Mouse (Mus musculus) layer of hippocampus, adult 2 months (tissue): ENCODE results near the gene Cstf1. TPM values are rescaled to one million over a fixed set of nuclear protein-coding genes. Genes with fewer than 3 reads are reported as not detected.

ENCODE experiments used
- DNase-seq, 2 experiments: peaks; one replicate each; pipeline ENCODE4 v3.0.0; 2022; ENCODE audit warnings: low spot score in 2 of 2
- H3K27ac ChIP-seq: fragments of 200-600 bp; 2 replicates; pipeline ENCODE4 v1.8.1; 2022
- H3K4me3 ChIP-seq: fragments of 200-600 bp; 2 replicates; pipeline ENCODE4 v1.8.1; 2022; ENCODE audit warnings: mild to moderate bottlenecking
- CTCF ChIP-seq: fragments of 200-600 bp; conservative IDR thresholded peaks from 2 replicates; pipeline ENCODE4 v1.8.1; 2022; ENCODE audit warnings: antibody characterized with exemption, mild to moderate bottlenecking, moderate library complexity
- total RNA-seq, 2 experiments: library from RNA; stranded (reverse); gene quantifications; 2 replicates each; pipeline ENCODE4 v1.2.3; 2021

Cstf1 gene
- total RNA-seq, 2 experiments from 2014 or later: 27.7 to 28.5 TPM

GRCm38 (mm10) chr2:172411091-172411490, 40.6 kb downstream of the Cstf1 start:
- H3K4me3 ChIP-seq: no peak overlapping the region
- TF ChIP-seq CTCF: no peak
- no peak overlapping the region for H3K27ac ChIP-seq
- DNase-seq: peak in 1 of 2 experiments; percentile 14

DNA sequence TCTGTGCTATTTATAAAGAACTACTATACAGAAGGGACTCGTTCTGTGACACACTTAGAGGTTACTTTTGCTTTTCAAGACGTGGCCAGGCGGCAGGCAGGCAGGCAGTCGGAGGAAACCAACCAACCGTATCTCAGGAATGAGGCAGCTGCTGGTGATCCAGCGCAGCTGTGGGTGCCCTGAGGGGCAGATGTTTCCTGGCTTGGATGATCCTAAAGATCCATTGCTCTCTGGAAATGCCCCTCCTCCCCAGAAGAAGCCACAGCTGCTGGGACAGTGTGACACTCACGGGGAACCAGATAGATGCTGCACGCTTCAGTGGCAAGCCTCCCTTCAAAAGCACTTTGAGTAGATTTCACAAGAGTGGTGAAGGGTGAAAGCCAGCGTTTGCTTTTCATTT, 42.0 kb downstream of the Cstf1 start:
- Histone ChIP-seq H3K27ac (no peak overlapping the region), H3K4me3 (no peak overlapping the region)
- TF ChIP-seq CTCF: no peak
- DNase-seq: no peak

DNA sequence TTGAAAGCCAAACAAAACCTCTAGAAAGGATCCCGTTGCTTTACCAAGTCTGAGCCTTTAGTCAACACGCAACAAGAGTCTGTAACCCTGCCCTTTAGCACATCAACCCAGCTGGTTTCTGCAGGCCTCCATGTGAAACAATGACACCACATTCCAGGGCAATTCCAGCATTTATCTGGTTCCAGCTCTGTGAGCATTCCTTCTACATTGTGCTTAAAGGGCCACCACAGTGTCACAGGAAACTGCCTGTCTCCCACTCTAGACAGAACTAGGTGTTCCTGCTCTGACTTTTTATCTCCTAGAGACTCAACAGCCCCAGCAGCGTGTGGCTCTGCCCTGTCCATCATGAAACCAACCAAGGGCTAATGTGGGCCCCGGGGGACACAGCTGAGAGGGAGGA, 42.8 kb downstream of the Cstf1 start:
- H3K27ac ChIP-seq: no peak overlapping the region
- no peak overlapping the region for H3K4me3 ChIP-seq
- DNase-seq: no peak
- TF ChIP-seq CTCF: no peak

GRCm38 (mm10) chr2:172413894-172414293, 43.4 kb downstream of the Cstf1 start:
- Histone ChIP-seq H3K4me3 (no peak overlapping the region), H3K27ac (no peak overlapping the region)
- no peak for TF ChIP-seq CTCF
- no peak for DNase-seq

GRCm38 (mm10) chr2:172416218-172416617, 45.7 kb downstream of the Cstf1 start:
- DNase-seq: no peak
- no peak overlapping the region for H3K27ac ChIP-seq

GRCm38 (mm10) chr2:172416876-172417275, 46.4 kb downstream of the Cstf1 start:
- DNase-seq: no peak
- H3K4me3 ChIP-seq: no peak overlapping the region
- no peak for TF ChIP-seq CTCF
- no peak overlapping the region for H3K27ac ChIP-seq

More at GRCm38 (mm10) chr2:172416218-172416617, 45.7 kb downstream of the Cstf1 start:
- no peak overlapping the region for H3K4me3 ChIP-seq
- TF ChIP-seq CTCF: no peak

- TF ChIP-seq CTCF: no peak
- Histone ChIP-seq H3K27ac (no peak overlapping the region), H3K4me3 (no peak overlapping the region)
- DNase-seq: no peak
Observed at GRCm38 (mm10) chr2:172418208-172418607, 47.7 kb downstream of the Cstf1 start.

DNA sequence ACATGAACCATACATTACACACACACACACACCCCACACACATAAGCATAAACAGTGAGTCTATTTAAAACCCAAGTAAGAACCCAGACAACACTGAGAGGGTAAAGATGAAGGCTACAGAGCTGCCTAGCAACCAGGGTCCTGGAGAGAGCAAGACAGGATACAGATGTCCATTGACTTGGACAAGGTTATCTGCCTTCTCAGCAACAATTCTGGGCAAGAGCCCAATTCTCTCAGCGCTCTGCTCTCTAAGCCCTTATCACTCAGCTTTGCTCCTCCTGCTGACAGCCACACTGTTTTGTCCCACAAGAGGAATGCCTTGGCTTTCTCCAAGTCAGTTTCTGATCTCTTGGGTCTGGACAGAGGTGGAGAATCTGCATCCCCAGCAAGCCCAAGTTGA, 60.1 kb downstream of the Cstf1 start:
- DNase-seq: no peak
- Histone ChIP-seq H3K27ac (no peak overlapping the region), H3K4me3 (no peak overlapping the region)
- TF ChIP-seq CTCF: no peak

Other genes starting within 250 kb of the Cstf1 start
- not detected for gene Mc3r, start 122.2 kb upstream of the Cstf1 start, total RNA-seq
- 10 to 100 TPM; 22.0 to 24.3 TPM for gene Fam210b, start 25.1 kb upstream of the Cstf1 start, total RNA-seq
- 1 to 10 TPM in 1 of 2 experiments, under 1 TPM in 1; 0.86 to 1.9 TPM for gene Aurka, start 146 bp upstream of the Cstf1 start, total RNA-seq
- gene Cass4, start 23.1 kb downstream of the Cstf1 start, total RNA-seq: under 1 TPM; 0.47 to 0.61 TPM
- 10 to 100 TPM; 66.5 to 74.4 TPM for gene Rtf2, start 69.9 kb downstream of the Cstf1 start, total RNA-seq
- not detected for gene Gcnt7, start 87.9 kb downstream of the Cstf1 start, total RNA-seq
- gene Fam209, start 101.8 kb downstream of the Cstf1 start, total RNA-seq: not detected
- under 1 TPM; 0.20 to 0.26 TPM for gene Tfap2c, start 178.9 kb downstream of the Cstf1 start, total RNA-seq